Mouse (Mus musculus) layer of hippocampus, adult 9-11 months (tissue): ENCODE results near the gene Chst12.

Source experiments
- DNase-seq: peaks from one replicate; pipeline ENCODE4 v3.0.0; 2022

Gene Chst12

GRCm38 (mm10) chr5:140521196-140521595 lies 15.8 kb downstream of the Chst12 start:
- no peak for DNase-seq

DNA sequence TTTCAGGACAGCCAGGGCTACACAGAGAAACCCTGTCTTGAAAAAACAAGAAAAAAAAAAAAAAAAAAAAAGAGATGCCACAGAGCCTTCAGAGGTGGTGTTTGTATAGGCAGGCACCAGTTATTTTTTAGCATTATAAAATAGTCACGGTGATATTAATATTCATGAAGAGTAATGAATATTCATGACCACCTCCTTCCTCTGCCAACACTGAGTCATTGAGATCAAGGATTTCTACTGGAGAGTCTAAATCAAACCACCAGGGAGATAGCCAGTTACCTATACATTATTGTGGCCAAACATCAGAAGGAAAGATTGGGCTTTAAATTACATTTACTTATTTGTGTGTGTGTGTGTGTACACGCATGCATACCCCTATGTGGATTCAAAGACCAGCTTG lies 21.4 kb downstream of the Chst12 start:
- no peak for DNase-seq

GRCm38 (mm10) chr5:140538111-140538683 lies 32.8 kb downstream of the Chst12 start:
- no peak for DNase-seq

DNA sequence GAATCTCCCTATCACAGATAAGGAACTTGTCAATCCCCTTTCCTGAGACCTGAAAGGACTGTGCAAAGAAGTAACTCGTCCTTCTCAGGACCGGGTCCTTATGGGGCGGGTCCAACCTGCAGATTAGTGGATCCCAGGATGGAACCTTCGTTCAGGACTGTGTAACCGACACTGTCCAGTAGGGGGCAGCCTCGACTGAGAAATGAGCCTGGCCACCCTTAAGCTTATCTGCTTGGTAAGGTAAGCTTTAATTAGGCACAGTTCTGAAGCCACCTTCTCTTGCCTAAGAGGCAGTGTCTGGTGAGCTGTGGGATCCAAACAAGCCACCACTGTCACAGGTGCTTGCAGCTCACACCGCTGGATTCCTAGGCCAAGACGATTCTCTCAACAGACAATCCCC lies 34.8 kb downstream of the Chst12 start:
- peak; percentile 31 for DNase-seq

DNA sequence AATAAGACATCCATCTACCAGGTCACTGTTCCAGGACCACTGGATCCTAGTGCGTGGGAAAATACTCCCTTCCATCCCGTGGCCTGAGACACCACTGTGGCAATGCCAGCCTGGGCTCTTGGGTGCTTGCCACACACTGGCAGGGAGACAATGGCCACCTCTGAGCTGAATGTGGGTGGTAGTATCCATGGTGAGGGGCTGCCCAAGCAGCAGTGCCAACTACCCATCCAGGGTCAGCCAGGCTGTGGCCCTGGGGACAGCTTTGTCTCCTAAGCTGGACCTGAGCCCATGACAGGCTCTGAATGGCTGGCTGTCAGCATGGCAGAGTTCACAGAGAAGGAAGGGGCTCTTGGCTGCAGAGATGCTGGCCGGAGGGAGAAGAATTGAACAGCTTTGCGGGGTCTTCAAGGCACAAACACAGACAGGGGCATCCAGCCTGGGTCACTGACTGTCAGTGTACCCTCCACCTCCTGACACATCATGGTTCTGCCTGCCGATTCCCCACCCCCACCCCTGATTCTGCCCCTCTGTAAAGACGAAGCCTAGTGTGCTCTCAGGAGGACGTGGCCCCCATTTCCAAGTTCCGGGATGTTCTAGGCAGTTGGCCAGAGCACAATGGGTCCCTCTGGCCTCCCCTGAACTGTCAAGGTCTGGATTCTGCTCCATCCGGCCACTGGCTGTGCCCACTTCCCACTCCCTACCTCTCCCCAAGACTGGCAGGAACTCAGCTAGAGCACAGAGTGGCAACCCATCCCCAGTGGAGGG lies 37.6 kb downstream of the Chst12 start:
- peak; percentile 70 for DNase-seq

- no peak for DNase-seq
Observed at GRCm38 (mm10) chr5:140545651-140546050, 40.3 kb downstream of the Chst12 start.

- DNase-seq, result no peak
Observed at GRCm38 (mm10) chr5:140546332-140546731, 41.0 kb downstream of the Chst12 start.

DNA sequence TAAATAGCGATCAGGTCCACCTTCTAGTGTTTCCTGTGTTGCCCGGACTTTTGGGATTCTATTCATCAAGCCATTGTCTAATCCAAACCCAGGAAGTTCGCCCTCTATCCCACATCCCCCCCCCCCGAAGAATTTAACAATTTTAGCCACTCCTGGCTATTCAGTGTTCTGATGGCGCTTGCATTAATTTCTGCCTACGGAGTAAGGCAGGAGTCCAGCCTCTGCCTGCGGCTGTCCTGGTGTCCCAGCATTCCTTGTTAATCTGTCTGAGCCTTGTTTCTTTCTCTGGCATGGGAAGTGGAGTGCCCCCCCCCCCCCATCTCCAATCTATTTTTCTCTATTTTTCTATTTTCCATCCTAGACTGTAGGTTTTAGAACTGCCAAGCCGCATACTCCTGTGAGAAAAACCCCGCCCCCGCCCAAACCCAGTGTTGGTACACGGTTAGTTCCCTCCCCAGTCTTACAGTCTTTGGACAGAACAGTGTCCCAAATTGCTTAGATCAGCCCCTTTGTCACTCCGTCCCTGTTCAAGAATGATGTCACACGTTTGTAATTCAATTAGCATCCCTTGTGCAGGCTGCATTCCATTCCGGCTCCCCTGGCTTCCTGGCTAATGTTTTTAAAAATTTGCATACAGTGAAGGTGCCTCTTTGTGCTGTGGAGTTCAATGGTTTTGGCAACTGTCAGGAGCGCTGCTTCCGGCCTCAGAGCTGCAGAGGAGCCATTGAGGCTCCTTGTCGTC lies 44.1 kb downstream of the Chst12 start:
- peak; percentile 71 for DNase-seq

- DNase-seq, result no peak
Observed at GRCm38 (mm10) chr5:140553719-140554118, 48.4 kb downstream of the Chst12 start.

GRCm38 (mm10) chr5:140556859-140557258 lies 51.5 kb downstream of the Chst12 start:
- no peak for DNase-seq

- no peak for DNase-seq
Observed at GRCm38 (mm10) chr5:140562601-140563000, 57.3 kb downstream of the Chst12 start.

DNA sequence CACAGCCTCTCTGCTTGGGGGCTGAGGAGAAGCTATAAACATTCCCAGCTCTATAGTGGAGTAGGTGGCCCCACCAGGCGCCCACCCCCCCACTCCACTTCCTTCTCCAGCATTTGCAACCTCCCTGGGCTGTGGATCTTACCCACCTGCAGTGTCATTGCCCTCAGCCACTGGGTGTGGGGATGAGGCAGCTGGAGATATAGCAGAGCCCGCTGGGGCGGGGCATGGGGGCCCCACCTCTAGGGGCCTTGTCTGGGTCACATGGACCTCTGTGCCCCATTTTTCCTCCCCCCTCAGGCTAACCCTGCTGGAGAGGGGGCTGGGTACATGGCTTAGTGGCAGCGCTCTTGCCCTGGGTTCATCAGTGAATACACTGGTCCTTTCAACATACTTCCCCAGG lies 59.5 kb downstream of the Chst12 start, which contains the start of gene Grifin:
Gene Grifin (minus strand): TSS at position 176 of the 400 bp plus-strand sequence.
- no peak for DNase-seq

- DNase-seq, result peak; percentile 52
Observed at GRCm38 (mm10) chr5:140565451-140565850, 60.1 kb downstream of the Chst12 start.

- peak; percentile 30 for DNase-seq
Observed at GRCm38 (mm10) chr5:140565856-140566255, 60.5 kb downstream of the Chst12 start.

- DNase-seq, result no peak
Observed at GRCm38 (mm10) chr5:140566271-140566670, 60.9 kb downstream of the Chst12 start.

GRCm38 (mm10) chr5:140567321-140567720 lies 62.0 kb downstream of the Chst12 start:
- peak; percentile 28 for DNase-seq

GRCm38 (mm10) chr5:140567751-140568150 lies 62.4 kb downstream of the Chst12 start:
- no peak for DNase-seq

GRCm38 (mm10) chr5:140568321-140568970 lies 63.1 kb downstream of the Chst12 start:
- no peak for DNase-seq

DNA sequence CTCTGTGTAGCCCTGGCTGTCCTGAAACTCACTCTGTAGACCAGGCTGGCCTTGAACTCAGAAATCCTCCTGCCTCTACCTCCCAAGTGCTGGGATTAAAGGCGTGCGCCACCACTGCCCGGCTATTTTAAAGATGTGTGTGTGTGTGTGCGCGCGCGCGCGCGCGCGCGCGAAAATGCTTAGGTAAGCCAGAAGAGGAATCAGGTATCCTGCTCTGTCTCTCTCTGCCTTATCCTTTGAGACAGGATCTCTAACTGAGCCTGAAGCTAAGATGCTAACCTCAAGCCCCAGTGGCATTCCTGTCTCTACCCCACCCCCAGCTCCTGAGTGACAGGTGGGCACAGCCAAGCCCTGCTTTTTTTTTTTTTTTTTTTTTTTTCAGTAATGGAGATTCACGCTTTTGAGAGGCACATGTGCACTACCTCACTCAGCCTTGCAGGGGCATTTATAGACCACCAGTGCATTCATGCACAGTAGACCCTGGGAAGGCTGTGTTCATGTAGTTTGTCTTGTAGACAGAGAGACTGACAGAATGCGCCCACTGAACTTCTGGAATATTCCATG lies 63.8 kb downstream of the Chst12 start:
- DNase-seq, result no peak

DNA sequence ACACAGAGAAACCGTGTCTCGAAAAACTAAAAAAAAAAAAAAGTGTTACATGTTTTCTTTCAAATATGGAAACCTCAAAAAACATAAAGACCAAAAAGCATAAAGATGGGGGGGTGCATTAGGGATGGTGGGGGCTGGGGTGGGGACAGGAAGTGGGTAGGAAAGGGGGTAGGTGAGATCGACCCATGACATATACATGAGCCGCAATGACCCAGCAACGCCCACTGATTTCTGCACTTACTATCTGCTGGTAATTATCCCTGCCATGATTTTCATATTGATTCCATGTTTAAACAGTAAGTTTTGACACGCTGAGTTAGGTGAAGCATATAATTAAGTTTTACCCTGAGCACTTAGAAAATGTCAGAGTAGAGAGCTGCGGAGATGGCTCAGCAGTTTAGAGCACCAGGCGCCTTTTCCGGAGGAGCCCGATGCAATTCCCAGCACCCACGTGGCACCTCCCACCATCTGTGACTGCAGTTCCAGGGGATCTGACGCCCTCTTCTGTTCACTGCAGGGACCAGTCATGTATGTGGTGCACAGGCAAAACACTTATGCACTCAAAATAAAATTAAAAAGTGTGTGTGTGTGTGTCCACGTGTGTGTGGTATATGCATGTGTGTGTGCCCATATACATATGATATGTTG lies 65.0 kb downstream of the Chst12 start:
- no peak for DNase-seq

- no peak for DNase-seq
Observed at GRCm38 (mm10) chr5:140571201-140571600, 65.9 kb downstream of the Chst12 start.

DNA sequence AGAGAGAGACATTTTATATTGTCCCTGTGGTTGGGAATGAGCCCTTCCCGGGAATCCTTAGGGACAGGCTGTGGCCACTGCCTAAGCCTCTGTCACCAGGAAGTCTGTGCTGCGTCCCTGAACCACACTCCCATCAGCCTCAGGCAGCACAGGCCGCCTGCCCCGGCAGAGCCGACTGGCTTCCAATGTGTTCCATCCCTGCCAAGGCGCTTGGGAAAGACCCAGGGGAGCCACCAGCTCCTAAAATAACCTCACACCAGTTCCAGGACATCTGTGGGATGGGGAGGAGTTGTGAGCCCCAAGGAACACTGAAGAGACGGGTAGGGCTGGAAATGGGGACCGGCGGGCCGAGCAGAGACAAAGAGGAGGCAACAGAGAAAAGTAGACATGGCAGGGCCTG lies 66.3 kb downstream of the Chst12 start:
- peak; percentile 34 for DNase-seq
